Mouse (Mus musculus) stomach, postnatal 0 days (tissue): ENCODE measurements around the gene Gas2l2.

ENCODE experiments used
- CTCF ChIP-seq: IDR thresholded peaks from 2 replicates; pipeline ENCODE4 v1.5.1; 2016; ENCODE audit warnings: antibody characterized with exemption, low read depth, mild to moderate bottlenecking, moderate library complexity
- EP300 ChIP-seq: optimal IDR thresholded peaks from 2 replicates; pipeline ENCODE3; 2016; ENCODE audit warnings: antibody characterized with exemption

- TF ChIP-seq CTCF = peak; percentile 89
- no peak for TF ChIP-seq EP300
Observed at GRCm38 (mm10) chr11:83442596-83443267, 13.5 kb upstream of the Gas2l2 start.
